In genomic region chr15:81858138-81858516, GRCm38 (mm10) we compare ENCODE assay signal across 8 mouse cellular contexts. TPM values are rescaled to one million over a fixed set of nuclear protein-coding genes. Genes with fewer than 3 reads are reported as not detected.
DNase-seq lines count a peak whose midpoint lies in the region; ATAC-seq and TF ChIP-seq lines count a peak whose summit lies in the region.

No protein-coding gene starts in this region.

- peak overlapping the region; percentile 96 for H3K4me3 ChIP-seq in C2C12 (ENCODE audit: insufficient read depth, poor library complexity, severe bottlenecking)
- H3K4me3 ChIP-seq in heart, embryonic 12.5 days, result peak overlapping the region; percentile 68
- peak overlapping the region; percentile 99 for H3K4me3 ChIP-seq in kidney, embryonic 16.5 days (ENCODE audit: low read length)

- peak overlapping the region; percentile 97 for H3K4me2 ChIP-seq in heart, embryonic 12.5 days
- peak overlapping the region; percentile 89 for H3K4me2 ChIP-seq in kidney, embryonic 16.5 days (replicated peaks; ENCODE audit: low read depth, low read length)

- H3K27me3 ChIP-seq in C2C12 (ENCODE audit: control insufficient read depth, insufficient read depth, insufficient read length), result no peaks in the 10 kb centered on the region
- H3K27me3 ChIP-seq in heart, embryonic 12.5 days (replicated peaks), result no peaks in the 10 kb centered on the region
- no peaks in the 10 kb centered on the region for H3K27me3 ChIP-seq in kidney, embryonic 16.5 days (ENCODE audit: insufficient read depth, low read length)

- DNase-seq in brain, adult 2 months (ENCODE audit: low read depth, low spot score), result peak; percentile 97
- peak; percentile 93 for DNase-seq in liver
- peak; percentile 70 to 77 for DNase-seq in monocyte, adult 2 months (ENCODE audit: low read depth in 1 of 2, low spot score in 2 of 2)
- peak; percentile 84 to 91 for DNase-seq in spleen, postnatal 14 days (ENCODE audit: low spot score in 2 of 2)

- peaks cover 14% of the 10 kb centered on the region for H3K36me3 ChIP-seq in C2C12 (ENCODE audit: control insufficient read depth, insufficient read depth)
- peaks cover 15% of the 10 kb centered on the region for H3K36me3 ChIP-seq in heart, embryonic 12.5 days
- H3K36me3 ChIP-seq in kidney, embryonic 16.5 days (ENCODE audit: insufficient read depth, low read length), result peaks cover 8% of the 10 kb centered on the region; the same call in 1 of the 2 replicates

- WGBS in heart, embryonic 12.5 days, result under 1% methylated on average over 23 of the region's 23 CpGs
- WGBS in kidney, embryonic 16.5 days, result 0% methylated on average over 23 of the region's 23 CpGs

- peaks cover 41% of the 10 kb centered on the region for H3K79me3 ChIP-seq in C2C12 (ENCODE audit: low read depth)

- no peaks in the 10 kb centered on the region for H3K9me3 ChIP-seq in heart, embryonic 12.5 days (replicated peaks)
- no peaks in the 10 kb centered on the region for H3K9me3 ChIP-seq in kidney, embryonic 16.5 days (ENCODE audit: low read length)

- peak overlapping the region; percentile 92 for H3ac ChIP-seq in C2C12 (ENCODE audit: control insufficient read depth, insufficient read length, low read depth)

- peak overlapping the region; percentile 95 for H3K27ac ChIP-seq in heart, embryonic 12.5 days (ENCODE audit: poor library complexity, severe bottlenecking)
- peak overlapping the region; percentile 99 for H3K27ac ChIP-seq in kidney, embryonic 16.5 days (ENCODE audit: low read length)

- H3K9ac ChIP-seq in heart, embryonic 12.5 days, result peak overlapping the region; percentile 85
- peak overlapping the region; percentile 99 for H3K9ac ChIP-seq in kidney, embryonic 16.5 days (replicated peaks; ENCODE audit: low read length)

- peaks cover 10% of the 10 kb centered on the region for H3K4me1 ChIP-seq in heart, embryonic 12.5 days (replicated peaks)
- peaks cover 27% of the 10 kb centered on the region for H3K4me1 ChIP-seq in kidney, embryonic 16.5 days (ENCODE audit: insufficient read depth, low read length)

- TF ChIP-seq CTCF in C2C12 (IDR thresholded peaks at IDR 0.05; ENCODE audit: control insufficient read depth, insufficient read depth, insufficient read length), result no peak

- H3K79me2 ChIP-seq in C2C12 (ENCODE audit: control insufficient read depth, insufficient read depth), result peaks cover 60% of the 10 kb centered on the region

- peak; percentile 48 for ATAC-seq in erythroblast, adult 5-6 weeks (replicated peaks; ENCODE audit: low FRiP score, poor library complexity, severe bottlenecking)
- ATAC-seq in heart, embryonic 12.5 days (ENCODE audit: insufficient number of reproducible peaks, low FRiP score), result peak; percentile 52
- peak; percentile 32 for ATAC-seq in kidney, embryonic 16.5 days (ENCODE audit: low FRiP score, low TSS enrichment)

TF ChIP-seq in C2C12, 6 proteins besides CTCF, POLR2A, EP300 and RAD21:
- TF ChIP-seq USF1 (IDR thresholded peaks at IDR 0.05; ENCODE audit: low read depth) (no peak), MAX (IDR thresholded peaks at IDR 0.05) (peak; percentile 72)

RNA-seq across cellular contexts. Expression of gene Tob2, which starts 0.5 kb away (rescaled TPM):
- polyA plus RNA-seq in C2C12 (2012; fragmentation: generic; extraction: Trizol), result 37.5 TPM
- total RNA-seq in erythroblast, adult 5-6 weeks (2015; ENCODE audit: low replicate concordance), result 6.3 and 9.6 TPM in 2 replicates
- total RNA-seq in erythroblast, adult 5-6 weeks (2017; ENCODE audit: low replicate concordance), result 5.3 and 7.2 TPM in 2 replicates
- 14.6 and 14.7 TPM in 2 replicates for polyA plus RNA-seq in heart, embryonic 12.5 days (2016; fragmentation: Nextera tagmentation; extraction: Ambion mirVana)
- 29.6 and 32.6 TPM in 2 replicates for polyA plus RNA-seq in kidney, embryonic 16.5 days (2015; fragmentation: Nextera tagmentation; extraction: Ambion mirVana)

RNA-seq across cellular contexts. Expression of gene Phf5a, which starts 13.6 kb away (rescaled TPM):
- polyA plus RNA-seq in C2C12 (2012; fragmentation: generic; extraction: Trizol), result 156 TPM
- total RNA-seq in erythroblast, adult 5-6 weeks (2015; ENCODE audit: low replicate concordance), result 29.7 and 33.0 TPM in 2 replicates
- total RNA-seq in erythroblast, adult 5-6 weeks (2017; ENCODE audit: low replicate concordance), result 19.8 and 45.9 TPM in 2 replicates
- polyA plus RNA-seq in heart, embryonic 12.5 days (2016; fragmentation: Nextera tagmentation; extraction: Ambion mirVana), result 88.9 and 89.3 TPM in 2 replicates
- polyA plus RNA-seq in kidney, embryonic 16.5 days (2015; fragmentation: Nextera tagmentation; extraction: Ambion mirVana), result 167 and 172 TPM in 2 replicates

RNA-seq across cellular contexts. Expression of gene Aco2, which starts 14.0 kb away (rescaled TPM):
- 368 TPM for polyA plus RNA-seq in C2C12 (2012; fragmentation: generic; extraction: Trizol)
- total RNA-seq in erythroblast, adult 5-6 weeks (2015; ENCODE audit: low replicate concordance), result 16.3 and 37.8 TPM in 2 replicates
- 29.7 and 59.3 TPM in 2 replicates for total RNA-seq in erythroblast, adult 5-6 weeks (2017; ENCODE audit: low replicate concordance)
- polyA plus RNA-seq in heart, embryonic 12.5 days (2016; fragmentation: Nextera tagmentation; extraction: Ambion mirVana), result 497 and 519 TPM in 2 replicates
- polyA plus RNA-seq in kidney, embryonic 16.5 days (2015; fragmentation: Nextera tagmentation; extraction: Ambion mirVana), result 281 and 293 TPM in 2 replicates

RNA-seq across cellular contexts. Expression of gene Tef, which starts 55.9 kb away (rescaled TPM):
- polyA plus RNA-seq in C2C12 (2012; fragmentation: generic; extraction: Trizol), result 32.6 TPM
- total RNA-seq in erythroblast, adult 5-6 weeks (2015; ENCODE audit: low replicate concordance), result 0.38 and 2.3 TPM in 2 replicates
- 0.98 and 2.0 TPM in 2 replicates for total RNA-seq in erythroblast, adult 5-6 weeks (2017; ENCODE audit: low replicate concordance)
- polyA plus RNA-seq in heart, embryonic 12.5 days (2016; fragmentation: Nextera tagmentation; extraction: Ambion mirVana), result 26.0 and 27.8 TPM in 2 replicates
- 25.7 and 28.9 TPM in 2 replicates for polyA plus RNA-seq in kidney, embryonic 16.5 days (2015; fragmentation: Nextera tagmentation; extraction: Ambion mirVana)

Comparison
In these comparisons a context has a peak if more than half of its experiments do, and no peak if none do; other contexts are left out.
1. Peak in every context shown above with its lines: DNase-seq, ATAC-seq, H3K4me3 ChIP-seq and H3K27ac ChIP-seq.